Mouse (Mus musculus): Measurements from ENCODE around the gene Nsg1.

Nsg1 gene

DNA sequence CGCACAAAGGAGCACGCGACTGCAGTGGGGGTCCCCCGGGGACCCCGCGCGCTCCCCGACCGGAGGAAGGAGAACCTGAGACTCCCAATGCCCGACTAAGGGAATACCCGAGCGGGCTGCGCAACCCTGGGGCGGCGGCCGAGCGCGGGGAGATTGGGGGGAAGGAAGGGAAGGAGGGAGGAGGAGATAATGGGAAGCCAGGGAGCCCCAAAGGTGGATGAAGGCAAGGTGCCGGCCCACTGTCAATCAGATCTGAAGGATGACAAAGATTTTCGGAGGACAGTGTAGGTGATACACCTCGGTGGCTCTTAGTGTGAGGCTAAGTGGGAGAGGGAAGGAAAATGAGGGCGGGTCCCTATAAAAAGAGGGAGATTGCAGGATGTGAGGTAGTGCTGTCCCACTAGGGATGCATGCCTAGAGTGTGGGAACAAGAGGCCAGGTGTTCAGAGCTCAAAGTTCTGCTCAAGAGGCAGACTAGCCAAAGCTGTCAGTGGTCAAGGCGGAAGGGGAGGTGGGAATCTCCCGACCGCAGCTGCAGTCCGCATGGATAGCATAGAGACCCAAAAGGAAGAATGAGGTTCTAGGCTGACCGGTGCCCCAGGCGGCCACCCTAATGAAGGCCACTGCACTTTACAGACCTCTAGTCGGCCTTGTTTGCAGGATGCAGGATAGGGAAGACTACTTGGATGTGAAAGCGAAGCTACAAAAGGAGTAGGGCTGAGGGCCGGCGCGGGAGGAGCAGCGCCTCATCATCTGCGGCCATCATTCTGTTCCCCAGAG lies at the start of gene Nsg1:
TSS of gene Nsg1 (minus strand) at position 274 of the 780 bp plus-strand sequence.
- no peak for DNase-seq (ENCODE audit: low spot score)

DNA sequence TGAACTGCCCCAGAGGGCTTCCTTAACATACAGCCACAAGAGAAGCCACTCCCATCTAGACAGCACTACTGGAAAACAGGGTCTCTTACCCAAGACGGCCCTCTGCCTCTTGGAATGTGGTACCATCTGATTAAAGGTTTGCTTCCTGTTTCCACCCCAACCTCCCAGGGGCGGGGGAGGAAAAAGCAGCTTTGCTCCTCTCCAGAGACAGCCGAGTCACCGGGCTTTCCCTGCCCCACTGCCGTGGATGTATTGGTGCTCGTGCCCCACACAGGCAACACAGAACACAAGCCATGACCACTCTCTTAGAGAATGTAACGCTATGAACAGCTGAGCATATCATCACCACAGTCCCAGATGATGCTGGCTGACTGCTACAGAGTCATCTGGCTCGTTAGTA lies 49.3 kb upstream of the Nsg1 start:
- DNase-seq (ENCODE audit: low spot score): no peak

DNA sequence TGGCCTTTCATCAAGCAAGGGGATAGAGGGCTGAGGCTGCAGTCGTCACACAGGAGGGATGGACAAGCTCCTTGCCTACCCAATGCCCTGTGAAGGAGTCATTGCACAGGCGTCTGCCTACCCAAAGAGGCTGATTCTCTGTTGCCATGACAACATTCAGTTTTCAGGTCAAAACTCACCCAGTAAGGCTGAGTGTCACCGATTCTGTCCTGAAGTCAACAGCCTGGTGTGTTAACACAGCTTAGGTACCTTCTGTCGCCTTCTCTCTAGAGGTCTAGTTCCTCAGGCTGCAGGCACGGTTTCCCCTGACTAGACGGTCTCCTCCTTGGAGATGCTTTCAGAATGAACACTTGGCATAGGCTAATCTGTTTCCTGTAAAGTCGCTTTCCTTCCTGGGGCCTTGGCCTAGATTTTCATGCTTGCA lies 45.6 kb upstream of the Nsg1 start:
- no peak for DNase-seq (ENCODE audit: low spot score)

DNA sequence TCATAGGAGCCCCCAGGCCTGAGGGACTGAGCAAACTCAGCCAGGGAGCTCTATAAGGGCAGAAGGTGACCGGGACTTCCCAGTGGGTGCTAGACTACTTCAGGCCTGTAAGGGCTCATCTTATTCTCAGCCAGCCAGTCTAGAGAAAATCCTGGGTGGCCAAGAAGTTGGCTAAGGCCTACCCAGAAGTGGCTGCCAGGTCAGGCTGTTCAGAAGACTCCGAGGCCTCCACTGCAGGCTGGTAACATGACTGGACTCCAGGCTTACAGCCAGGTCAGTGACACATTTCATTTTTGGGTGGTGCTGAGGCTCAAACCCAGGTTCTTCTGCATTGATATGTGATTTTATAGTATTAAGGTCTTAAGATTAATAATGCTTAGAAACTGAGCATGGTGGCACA lies 40.0 kb upstream of the Nsg1 start:
- DNase-seq (ENCODE audit: low spot score): no peak

DNA sequence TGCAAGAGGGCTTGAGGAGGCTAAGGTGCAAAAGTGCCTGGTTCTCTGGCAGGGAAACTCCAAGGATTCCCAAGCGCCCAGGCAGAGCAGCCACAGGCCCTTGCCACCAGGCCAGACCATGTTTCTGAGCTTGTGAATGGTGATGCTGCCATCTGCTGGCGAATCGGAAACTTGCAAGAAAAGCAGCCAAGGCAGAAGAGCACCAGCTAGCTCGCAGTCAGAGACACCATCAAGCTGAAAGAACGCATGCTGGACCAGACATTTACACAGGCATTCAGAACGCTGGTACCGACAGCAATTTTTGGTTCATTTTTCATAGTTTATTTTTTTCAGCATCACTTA lies 37.7 kb upstream of the Nsg1 start:
- DNase-seq (ENCODE audit: low spot score): peak; percentile 89

DNA sequence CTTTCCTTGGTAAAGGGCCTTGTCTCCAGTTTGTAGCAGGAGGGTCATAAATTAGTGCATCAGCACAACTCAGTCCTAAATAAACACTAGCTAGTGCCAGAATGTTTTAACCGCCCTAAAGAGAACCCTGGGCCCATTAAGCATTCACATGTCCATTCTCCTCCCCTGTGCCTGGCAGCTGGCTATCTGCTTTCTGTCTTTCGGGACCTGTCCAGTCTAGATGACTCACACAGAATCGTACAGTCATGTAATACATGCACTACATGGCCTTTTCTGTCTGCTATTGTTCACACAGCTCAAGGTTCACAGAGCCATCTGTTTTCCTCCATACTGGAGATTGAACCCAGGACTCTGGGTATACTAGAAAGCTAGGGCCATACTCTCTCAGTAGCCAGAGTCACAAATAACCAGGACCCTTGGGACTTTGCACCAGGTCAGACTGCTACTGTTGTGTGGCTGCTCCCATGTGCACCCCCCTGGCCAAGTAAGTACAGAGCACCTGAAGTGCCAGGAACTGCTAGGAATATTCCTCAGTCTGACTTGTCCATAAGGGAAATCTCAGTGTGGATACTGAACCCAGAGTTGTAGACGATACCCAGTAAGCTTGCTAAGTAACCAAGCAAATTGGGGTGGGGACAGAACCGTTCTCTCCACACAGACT lies 37.2 kb upstream of the Nsg1 start:
- DNase-seq (ENCODE audit: low spot score): no peak

- DNase-seq (ENCODE audit: low spot score): no peak
Measured at GRCm38 (mm10) chr5:38195941-38196340, 36.2 kb upstream of the Nsg1 start.

- DNase-seq (ENCODE audit: low spot score): no peak
Measured at GRCm38 (mm10) chr5:38194946-38195345, 35.2 kb upstream of the Nsg1 start.

- no peak for DNase-seq (ENCODE audit: low spot score)
Measured at GRCm38 (mm10) chr5:38190907-38191306, 31.2 kb upstream of the Nsg1 start.

DNA sequence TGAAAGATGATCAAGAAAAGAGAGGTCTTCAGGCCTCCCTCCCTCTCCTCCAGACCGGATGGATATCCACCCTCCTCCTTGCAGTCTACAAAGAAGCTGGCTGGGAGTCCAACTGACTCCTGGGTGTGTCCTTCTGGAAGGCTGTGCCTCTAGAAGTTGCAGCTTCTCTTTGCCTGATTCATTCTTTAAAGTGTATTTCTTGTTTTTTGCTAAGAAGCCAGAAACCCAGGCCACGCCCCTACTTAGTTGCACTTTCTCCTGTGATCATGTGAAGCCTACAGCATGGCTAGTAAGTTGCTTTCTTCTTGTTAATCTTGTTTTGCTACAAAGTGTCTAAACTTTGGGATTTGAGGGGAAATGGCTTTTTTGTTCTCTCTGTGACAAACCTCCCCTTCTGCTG lies 27.3 kb upstream of the Nsg1 start:
- no peak for DNase-seq (ENCODE audit: low spot score)

GRCm38 (mm10) chr5:38184688-38185285 lies 25.1 kb upstream of the Nsg1 start:
- DNase-seq (ENCODE audit: low spot score): no peak

DNA sequence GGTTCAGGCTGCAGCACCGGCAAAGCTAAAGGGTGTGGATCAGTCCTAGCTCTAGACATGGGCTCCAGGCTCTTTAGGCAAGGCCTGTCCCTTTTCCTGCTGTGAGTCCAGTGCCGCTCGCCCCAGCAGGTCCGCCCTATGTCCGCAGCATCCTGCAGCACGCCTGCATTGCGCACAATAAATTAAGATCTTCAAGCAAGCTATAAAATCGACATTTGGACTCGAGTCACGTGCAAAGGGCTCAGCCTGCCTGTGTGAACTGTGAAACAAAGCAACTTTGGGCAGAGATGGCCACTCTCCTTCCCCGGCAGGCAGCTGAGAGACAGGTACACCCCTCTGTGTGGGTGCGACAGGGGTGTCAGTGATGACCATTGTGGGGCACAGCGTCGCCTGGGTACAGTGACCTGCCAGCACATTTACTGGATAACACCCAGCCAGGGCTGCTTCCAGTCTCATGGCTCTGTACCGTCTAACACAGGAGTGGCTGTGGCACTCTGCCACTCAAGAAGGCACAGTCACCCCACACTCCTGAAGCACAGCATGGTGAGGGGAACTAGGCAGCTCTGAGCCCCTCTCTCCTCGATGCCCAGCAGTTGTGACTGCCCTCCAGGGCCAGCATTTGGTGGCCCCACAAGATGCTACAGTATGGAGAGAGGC lies 14.7 kb upstream of the Nsg1 start:
- DNase-seq (ENCODE audit: low spot score): no peak

GRCm38 (mm10) chr5:38173766-38174165 lies 14.1 kb upstream of the Nsg1 start:
- DNase-seq (ENCODE audit: low spot score): no peak

- DNase-seq (ENCODE audit: low spot score): no peak
Measured at GRCm38 (mm10) chr5:38168497-38168896, 8.8 kb upstream of the Nsg1 start.

- DNase-seq (ENCODE audit: low spot score): peak; percentile 76
Measured at GRCm38 (mm10) chr5:38158947-38159633, 617 bp downstream of the Nsg1 start.

GRCm38 (mm10) chr5:38158501-38158946 lies 1.2 kb downstream of the Nsg1 start:
- no peak for DNase-seq (ENCODE audit: low spot score)

GRCm38 (mm10) chr5:38157481-38158020 lies 2.2 kb downstream of the Nsg1 start:
- DNase-seq (ENCODE audit: low spot score): no peak

GRCm38 (mm10) chr5:38153636-38154035 lies 6.1 kb downstream of the Nsg1 start:
- DNase-seq (ENCODE audit: low spot score): no peak

- peak; percentile 4 for DNase-seq (ENCODE audit: low spot score)
Measured at GRCm38 (mm10) chr5:38152201-38153108, 7.3 kb downstream of the Nsg1 start.

DNA sequence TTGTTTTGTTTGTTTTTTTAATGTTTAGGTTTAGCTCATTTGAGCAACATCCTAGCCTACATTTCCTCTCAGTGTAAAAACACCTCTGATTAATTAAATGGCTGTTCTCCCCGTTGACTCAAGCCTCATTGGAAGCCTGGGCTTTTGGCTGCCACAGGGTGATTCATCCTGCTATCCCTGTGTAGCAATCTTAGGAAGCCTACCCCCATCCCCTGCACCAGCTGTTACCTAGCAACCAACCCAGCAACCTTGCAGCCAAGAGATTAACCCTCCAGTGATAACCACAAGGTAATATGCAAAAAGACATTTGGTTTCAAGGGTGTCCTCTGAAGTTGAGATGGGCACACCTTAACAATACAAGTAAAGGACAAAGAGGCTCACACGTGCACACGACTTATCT lies 8.4 kb downstream of the Nsg1 start:
- peak; percentile 62 for DNase-seq (ENCODE audit: low spot score)

DNA sequence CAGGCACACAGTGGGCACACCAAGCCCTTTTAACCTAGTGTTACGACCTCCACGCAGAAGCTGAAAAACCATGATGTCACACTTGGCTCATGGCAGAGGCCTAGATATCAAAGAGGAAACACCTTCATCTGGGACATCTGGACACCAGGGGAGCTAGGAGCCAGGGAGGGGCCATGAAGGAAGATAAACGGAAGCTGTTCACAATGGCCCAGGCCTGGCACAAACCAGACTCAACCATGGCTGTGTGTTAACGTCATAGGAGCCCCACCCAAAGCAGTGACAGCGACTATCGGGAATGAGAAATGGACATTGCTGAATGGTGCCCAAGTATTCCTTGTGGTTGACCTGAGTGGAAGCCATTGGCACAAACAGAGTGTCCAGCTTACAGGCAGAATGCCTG lies 13.2 kb downstream of the Nsg1 start:
- DNase-seq (ENCODE audit: low spot score): no peak
